Mouse (Mus musculus): ENCODE measurements at regions not wholly inside any gene's neighbourhood (a gene's known extent, or its start where the extent isn't known, plus 50 kb on each side); places are given as distances from the start of the nearest gene placed in this dataset.

DNA sequence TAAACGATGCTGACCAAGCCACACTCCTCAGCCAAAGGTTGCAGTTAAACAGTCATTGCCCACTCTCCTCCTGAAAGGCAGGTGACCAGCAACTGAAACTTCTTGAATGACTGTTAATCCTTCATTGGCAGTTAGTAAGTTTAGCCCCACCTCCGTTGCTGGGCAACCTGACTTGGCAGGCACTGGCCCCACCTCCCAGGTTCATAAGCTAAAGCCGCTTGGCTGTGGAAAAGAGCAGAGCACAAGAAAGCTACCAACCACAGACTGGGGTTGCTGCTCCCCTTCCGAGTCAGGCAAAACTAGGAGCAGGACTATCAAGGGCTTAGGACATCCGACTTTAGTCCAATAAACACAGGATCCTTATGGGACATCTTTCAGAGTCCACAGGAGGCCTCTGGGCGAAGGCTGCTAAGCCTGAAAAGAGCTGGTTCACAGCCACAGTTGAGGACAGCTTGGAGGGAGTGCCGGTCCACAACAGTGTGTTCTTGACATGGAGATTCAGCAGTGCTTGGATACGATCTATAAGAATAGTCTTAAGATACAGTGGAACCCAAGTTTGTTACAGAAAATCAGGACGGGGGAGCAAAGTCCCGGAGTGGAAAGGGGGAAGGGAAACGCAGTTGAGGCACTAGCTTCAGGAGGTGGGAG is 67.7 kb upstream of the Kcnma1 start:
- Histone ChIP-seq H3K9me3 (no peaks in the 10 kb centered on the region), H3K27me3 (no peaks in the 10 kb centered on the region), H3K27ac (replicated peaks) (no peak overlapping the region), H3K36me3 (no peaks in the 10 kb centered on the region), H3K4me2 (peak overlapping the region; percentile 29; the same call in 1 of the 2 replicates), H3K9ac (no peak overlapping the region), H3K4me1 (replicated peaks) (peaks cover 9% of the 10 kb centered on the region), H3K4me3 (no peak overlapping the region)
- 28% methylated on average over 11 of the region's 11 CpGs for WGBS
- no peak for ATAC-seq (ENCODE audit: low read depth)

DNA sequence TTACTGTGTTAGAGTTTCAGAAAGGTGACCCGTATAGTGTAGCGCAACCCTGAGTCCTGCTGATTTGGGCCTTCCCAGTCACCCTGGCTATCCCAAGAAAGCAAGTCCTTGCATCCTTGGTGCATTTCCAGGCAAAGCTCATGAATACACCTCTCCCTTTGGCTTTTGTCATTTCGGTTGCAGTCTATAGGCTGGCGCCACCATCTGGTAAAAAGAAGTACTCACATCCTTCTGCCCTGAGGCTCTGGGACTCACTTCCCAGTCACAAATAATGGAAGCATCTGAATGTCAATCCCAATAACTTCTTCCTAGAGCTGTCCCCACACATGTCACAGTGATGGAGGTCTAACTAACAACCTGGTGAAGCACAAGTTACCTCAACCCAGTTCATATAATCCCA is 54.4 kb upstream of the Kcnma1 start:
- H3K27ac ChIP-seq (replicated peaks) = no peak overlapping the region
- no peaks in the 10 kb centered on the region for H3K4me1 ChIP-seq (replicated peaks)
- H3K9ac ChIP-seq = no peak overlapping the region
- no peaks in the 10 kb centered on the region for H3K27me3 ChIP-seq
- no peak overlapping the region for H3K4me2 ChIP-seq
- no peaks in the 10 kb centered on the region for H3K36me3 ChIP-seq
- no peak for ATAC-seq (ENCODE audit: low read depth)
- no peaks in the 10 kb centered on the region for H3K9me3 ChIP-seq
- H3K4me3 ChIP-seq = no peak overlapping the region
- WGBS = 65% methylated on average over 4 of the region's 4 CpGs

DNA sequence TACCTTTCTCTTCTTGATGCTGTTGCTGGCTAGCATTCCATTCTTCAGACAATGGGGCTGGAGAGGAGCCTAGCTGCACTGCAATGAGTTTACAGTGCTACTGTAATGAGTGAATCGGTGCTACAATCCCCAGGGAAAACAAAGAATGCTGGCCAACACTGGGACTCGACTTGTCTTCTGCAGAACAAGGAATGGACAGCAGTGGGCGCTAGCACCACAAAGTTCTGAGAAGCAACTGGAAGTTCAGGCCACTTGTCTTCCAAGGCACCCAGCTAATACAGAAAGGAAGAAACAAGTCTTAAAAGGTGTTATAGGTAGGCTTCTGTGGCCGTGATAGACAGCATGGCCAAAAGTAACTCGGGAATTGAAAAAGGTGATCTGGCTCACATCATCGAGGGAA is 53.4 kb upstream of the Kcnma1 start:
- Histone ChIP-seq H3K4me3 (no peak overlapping the region), H3K4me1 (replicated peaks) (no peaks in the 10 kb centered on the region), H3K9me3 (no peaks in the 10 kb centered on the region), H3K9ac (no peak overlapping the region), H3K27ac (replicated peaks) (no peak overlapping the region), H3K4me2 (no peak overlapping the region), H3K27me3 (no peaks in the 10 kb centered on the region), H3K36me3 (no peaks in the 10 kb centered on the region)
- 39% methylated on average over 6 of the region's 6 CpGs for WGBS
- no peak for ATAC-seq (ENCODE audit: low read depth)

DNA sequence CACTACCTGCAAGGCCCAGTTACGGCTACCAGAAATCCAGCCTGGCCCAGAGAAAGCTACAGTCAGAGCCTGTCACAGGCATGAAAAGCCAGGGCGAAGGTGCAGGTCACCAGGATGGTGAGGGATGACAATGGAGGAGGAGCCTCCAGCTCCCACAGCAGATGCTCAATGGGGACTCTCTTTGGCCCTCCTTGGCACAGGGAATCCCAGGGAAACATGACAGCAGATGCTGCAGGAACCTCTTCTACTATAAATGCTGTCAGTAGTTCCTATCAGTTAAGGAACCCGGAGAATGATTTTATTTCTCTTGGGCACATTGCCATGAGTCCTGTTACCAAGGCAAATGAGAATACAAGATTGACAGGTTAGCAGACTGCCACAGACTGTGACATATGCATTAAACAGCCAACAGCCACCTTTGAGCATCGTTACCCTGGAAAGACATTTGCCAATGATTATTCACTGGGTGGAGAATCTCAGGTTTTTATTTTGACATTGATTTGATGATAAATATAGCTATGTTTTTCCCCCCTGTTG is 51.0 kb upstream of the Kcnma1 start:
- Histone ChIP-seq H3K4me3 (no peak overlapping the region), H3K4me1 (replicated peaks) (no peaks in the 10 kb centered on the region), H3K4me2 (no peak overlapping the region), H3K9me3 (no peaks in the 10 kb centered on the region), H3K36me3 (no peaks in the 10 kb centered on the region), H3K27me3 (no peaks in the 10 kb centered on the region), H3K9ac (no peak overlapping the region), H3K27ac (replicated peaks) (no peak overlapping the region)
- ATAC-seq (ENCODE audit: low read depth) = no peak
- WGBS = 71% methylated on average over 4 of the region's 4 CpGs
